Mouse (Mus musculus) erythroid progenitor cell, adult 5-6 weeks (primary cell): Measurements from ENCODE around the gene C8a. TPM values are rescaled to one million over a fixed set of nuclear protein-coding genes. Genes with fewer than 3 reads are reported as not detected.

Experiments
- ATAC-seq: replicated peaks from 2 replicates; pipeline ENCODE4 v1.8.0; 2016; ENCODE audit warnings: moderate number of reproducible peaks, mild to moderate bottlenecking, moderate TSS enrichment, inconsistent platforms; ENCODE audit not compliant: poor library complexity, low FRiP score, severe bottlenecking
- total RNA-seq, 2 experiments: library from RNA; stranded (forward) in 1 of 2; stranded (reverse) in 1 of 2; fragments of 150-400 nt in 1 of 2; fragments of 186-747, 209-891 nt in 1 of 2; gene quantifications; 2 replicates each; pipeline versions ENCODE4 v1.2.3 to v1.2.4; 2015 to 2017; ENCODE audit warnings: low replicate concordance in 2 of 2

The C8a gene
- total RNA-seq, 2 experiments from 2014 or later = not detected

- ATAC-seq = no peak
Observed at GRCm38 (mm10) chr4:104781441-104781840, 94.8 kb downstream of the C8a start.

- no peak for ATAC-seq
Observed at GRCm38 (mm10) chr4:104779460-104779859, 96.7 kb downstream of the C8a start.

- no peak for ATAC-seq
Observed at GRCm38 (mm10) chr4:104775601-104776000, 100.6 kb downstream of the C8a start.

GRCm38 (mm10) chr4:104770331-104770730, 105.9 kb downstream of the C8a start:
- no peak for ATAC-seq

- ATAC-seq = no peak
Observed at GRCm38 (mm10) chr4:104769602-104770001, 106.6 kb downstream of the C8a start.

GRCm38 (mm10) chr4:104768190-104768589, 108.0 kb downstream of the C8a start:
- no peak for ATAC-seq

- no peak for ATAC-seq
Observed at GRCm38 (mm10) chr4:104766065-104766464, 110.1 kb downstream of the C8a start, which contains the start of gene C8b. TSS of gene C8b (plus strand) at chr4:104766317.

Other genes with a start within 250 kb of the C8a start
- not detected in 2 replicates for gene C8b, start 110.1 kb downstream of the C8a start, total RNA-seq (2015; ENCODE audit: low replicate concordance)
- gene C8b, start 110.1 kb downstream of the C8a start, total RNA-seq (2017; ENCODE audit: low replicate concordance) = not detected in 2 replicates
- not detected in 2 replicates for gene Gm17662, start 19.1 kb downstream of the C8a start, total RNA-seq (2015; ENCODE audit: low replicate concordance)
- gene Gm17662, start 19.1 kb downstream of the C8a start, total RNA-seq (2017; ENCODE audit: low replicate concordance) = not detected in 2 replicates
- gene Fyb2, start 37.1 kb upstream of the C8a start, total RNA-seq (2015; ENCODE audit: low replicate concordance) = not detected in 2 replicates
- gene Fyb2, start 37.1 kb upstream of the C8a start, total RNA-seq (2017; ENCODE audit: low replicate concordance) = not detected in 2 replicates
- gene Prkaa2, start 233.5 kb upstream of the C8a start, total RNA-seq (2015; ENCODE audit: low replicate concordance) = not detected in 2 replicates
- not detected in 2 replicates for gene Prkaa2, start 233.5 kb upstream of the C8a start, total RNA-seq (2017; ENCODE audit: low replicate concordance)